30 mouse cellular contexts compared by ENCODE assay signal in genomic region chr5:102267150-102267549, GRCm38 (mm10).
"Had no signal": no experiment of that assay in that cellular context is flagged by ENCODE, and none has a peak within 500 bp of the region (broad histone marks: within the 10 kb centered on the region; RNA-seq: fewer than 3 reads in every experiment).

No protein-coding gene starts in this region.

- H3K4me2 ChIP-seq: heart, embryonic 11.5 days; heart, embryonic 13.5 days; heart, embryonic 15.5 days; hindbrain, embryonic 12.5 days; hindbrain, embryonic 14.5 days; limb, embryonic 12.5 days; liver, embryonic 11.5 days; liver, embryonic 13.5 days; liver, embryonic 15.5 days had no signal

- H3K4me1 ChIP-seq: heart, embryonic 13.5 days; heart, embryonic 15.5 days; liver, embryonic 13.5 days; liver, embryonic 15.5 days had no signal

- ATAC-seq: hindbrain, embryonic 16.5 days; inflammation-experienced regulatory T-cells, adult 6 months; intestine, embryonic 16.5 days; liver, postnatal 0 days had no signal

- H3K27ac ChIP-seq: gastrocnemius, adult 2 months; heart, adult 2 months; heart, embryonic 13.5 days; heart, embryonic 15.5 days; hindbrain, embryonic 10.5 days; hindbrain, embryonic 12.5 days; hindbrain, embryonic 14.5 days; kidney, embryonic 15.5 days; kidney, postnatal 0 days; liver, embryonic 13.5 days; liver, embryonic 15.5 days had no signal

- H3K9ac ChIP-seq: heart, embryonic 13.5 days; heart, embryonic 15.5 days; hindbrain, embryonic 12.5 days; hindbrain, embryonic 14.5 days; kidney, embryonic 15.5 days; limb, embryonic 12.5 days; liver, embryonic 13.5 days; liver, embryonic 15.5 days; liver, postnatal 0 days had no signal

- H3K4me3 ChIP-seq: gastrocnemius, adult 2 months; heart, adult 2 months; heart, embryonic 13.5 days; heart, embryonic 15.5 days; hindbrain, embryonic 10.5 days; hindbrain, embryonic 12.5 days; kidney, embryonic 15.5 days; limb, embryonic 12.5 days; liver, embryonic 13.5 days; liver, embryonic 15.5 days had no signal

- H3K9me3 ChIP-seq: heart, embryonic 13.5 days; heart, embryonic 15.5 days; hindbrain, embryonic 10.5 days; hindbrain, embryonic 12.5 days; kidney, embryonic 15.5 days; limb, embryonic 12.5 days; liver, embryonic 13.5 days; liver, embryonic 15.5 days had no signal

- DNase-seq: gastrocnemius, adult 2 months; gastrocnemius, postnatal 10 days; gastrocnemius, postnatal 25 days; heart, adult 2 months; heart, postnatal 14 days; heart, postnatal 4 days; kidney, adult 11 months; kidney, adult 2 months; kidney, adult 9 months; kidney, postnatal 14 days; layer of hippocampus, adult 9-11 months; layer of hippocampus, postnatal 36 days; left cerebral cortex, postnatal 4 days; liver; liver, embryonic 13.5 days; liver, postnatal 0 days had no signal

- H3K27me3 ChIP-seq: heart, embryonic 13.5 days; heart, embryonic 15.5 days; hindbrain, embryonic 12.5 days; kidney, embryonic 15.5 days; limb, embryonic 12.5 days; liver, embryonic 13.5 days; liver, embryonic 15.5 days had no signal

- H3K36me3 ChIP-seq: heart, embryonic 13.5 days; heart, embryonic 15.5 days; hindbrain, embryonic 10.5 days; hindbrain, embryonic 12.5 days; kidney, embryonic 15.5 days; limb, embryonic 12.5 days; liver, embryonic 13.5 days; liver, embryonic 15.5 days had no signal
